ENCODE assay signal across 8 mouse cellular contexts in genomic region chr4:108878963-108879822, GRCm38 (mm10). TPM values are rescaled to one million over a fixed set of nuclear protein-coding genes. Genes with fewer than 3 reads are reported as not detected.
DNase-seq lines count a peak whose midpoint lies in the region; ATAC-seq lines count a peak whose summit lies in the region.

Gene Rab3b, plus strand, starts transcription at chr4:108879063.

- H3K27ac ChIP-seq in hindbrain, embryonic 14.5 days = peak within 1 kb of the TSS; percentile 70

- H3K9ac ChIP-seq in hindbrain, embryonic 14.5 days = peak within 1 kb of the TSS; percentile 81

- H3K4me3 ChIP-seq in hindbrain, embryonic 14.5 days (replicated peaks; ENCODE audit: low read length) = peak within 1 kb of the TSS; percentile 74

- H3K4me2 ChIP-seq in hindbrain, embryonic 14.5 days (replicated peaks) = peak within 1 kb of the TSS; percentile 91

- no peaks in the 10 kb centered on the region for H3K9me3 ChIP-seq in hindbrain, embryonic 14.5 days (ENCODE audit: control insufficient read depth, low read length)

- H3K4me1 ChIP-seq in hindbrain, embryonic 14.5 days (replicated peaks; ENCODE audit: control insufficient read depth, insufficient read depth, low read length) = no peaks in the 10 kb centered on the region

- peak; percentile 75 to 79 for DNase-seq in cerebellum, postnatal 10 days
- peak in 1 of 2 experiments; percentile 46 for DNase-seq in frontal cortex, adult 2 months (ENCODE audit: extremely low spot score in 1 of 2, low spot score in 1 of 2)
- DNase-seq in hindbrain, embryonic 14.5 days (ENCODE audit: low spot score) = peak; percentile 78
- DNase-seq in layer of hippocampus, postnatal 14 days (ENCODE audit: low spot score in 2 of 2) = peak; percentile 30 to 34
- peak; percentile 46 for DNase-seq in lung, postnatal 14 days
- DNase-seq in retina, postnatal 1 day = peak; percentile 80
- DNase-seq in thymus, postnatal 4 days = peak; percentile 81

- under 1% methylated on average over 46 of the region's 46 CpGs for WGBS in hindbrain, embryonic 14.5 days

- no peaks in the 10 kb centered on the region for H3K36me3 ChIP-seq in hindbrain, embryonic 14.5 days (replicated peaks; ENCODE audit: control insufficient read depth, insufficient read depth)

- ATAC-seq in activated CD4-positive, CD25-positive, alpha-beta regulatory T cell, adult 4 months = peak; percentile 75
- peak; percentile 93 for ATAC-seq in hindbrain, embryonic 14.5 days (ENCODE audit: low FRiP score)

- H3K27me3 ChIP-seq in hindbrain, embryonic 14.5 days (ENCODE audit: control insufficient read depth, insufficient read depth, low read length) = no peaks in the 10 kb centered on the region

RNA-seq across cellular contexts. Expression of gene Rab3b, which starts in this region (rescaled TPM):
- not detected for polyA plus RNA-seq in activated CD4-positive, CD25-positive, alpha-beta regulatory T cell, adult 4 months (2017; shearing (Covaris generic))
- 188 and 219 TPM in 2 replicates for polyA plus RNA-seq in frontal cortex, adult 2 months (2012; rRNA removed)
- 187 and 200 TPM in 2 replicates for polyA plus RNA-seq in hindbrain, embryonic 14.5 days (2014; fragmentation: Nextera tagmentation; extraction: Ambion mirVana)
- total RNA-seq in layer of hippocampus, postnatal 14 days (2021) = 10 to 100 TPM; 45.9 to 54.2 TPM

Comparison
In these comparisons a context has a peak if more than half of its experiments do, and no peak if none do; other contexts are left out.
1. RNA of gene Rab3b (polyA plus RNA-seq): 188 to 219 TPM in frontal cortex, adult 2 months and 187 to 200 TPM in hindbrain, embryonic 14.5 days; not detected in activated CD4-positive, CD25-positive, alpha-beta regulatory T cell, adult 4 months; every median in the first group is over 100 times any median in the second.
2. Peak in ATAC-seq in activated CD4-positive, CD25-positive, alpha-beta regulatory T cell, adult 4 months; RNA of the gene not detected or under 1 TPM.